Mouse (Mus musculus) liver, adult 2 months (tissue): ENCODE measurements around the gene Sdhaf1.

ENCODE experiments used
- CTCF ChIP-seq: fragments of 200-500 bp; IDR thresholded peaks from 2 replicates; pipeline ENCODE4 v1.5.1; 2011; ENCODE audit warnings: low read depth, low read length, control low read depth
- POLR2A ChIP-seq: fragments of 200-500 bp; IDR thresholded peaks from 2 replicates; pipeline ENCODE4 v1.6.1; 2011; ENCODE audit warnings: low read length, control low read depth; ENCODE audit not compliant: insufficient read depth; ENCODE audit errors: extremely low read depth

- TF ChIP-seq CTCF (no peak), POLR2A (no peak)
Observed at GRCm38 (mm10) chr7:30362652-30363343, 39.1 kb upstream of the Sdhaf1 start, which contains the start of gene Lrfn3.
